Mouse (Mus musculus): ENCODE results near the gene Cntln. TPM values are rescaled to one million over a fixed set of nuclear protein-coding genes. Genes with fewer than 3 reads are reported as not detected.

Gene Cntln
- polyA plus RNA-seq, 2 experiments from 2014 or later, result 3.4 to 3.6 TPM

DNA sequence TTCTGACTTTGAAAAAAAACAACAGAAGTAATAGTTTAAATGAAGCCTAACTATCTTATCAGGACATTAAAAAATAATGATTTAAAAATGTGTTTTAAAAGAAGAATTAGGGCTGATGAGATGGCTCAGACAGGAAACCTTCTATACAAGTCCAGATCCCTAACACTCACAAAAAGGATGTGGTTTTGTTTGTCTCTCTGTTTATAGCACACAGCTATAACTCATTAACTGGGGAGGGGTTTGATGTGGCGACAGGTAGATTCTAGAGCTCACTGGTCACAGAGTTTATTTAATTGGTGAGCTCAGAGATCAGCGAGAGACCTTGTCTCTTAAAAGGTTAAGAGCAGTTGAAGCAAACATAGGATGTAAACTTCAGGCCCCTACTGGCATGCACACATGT, 175.5 kb downstream of the Cntln start:
- ATAC-seq, result peak; percentile 65

DNA sequence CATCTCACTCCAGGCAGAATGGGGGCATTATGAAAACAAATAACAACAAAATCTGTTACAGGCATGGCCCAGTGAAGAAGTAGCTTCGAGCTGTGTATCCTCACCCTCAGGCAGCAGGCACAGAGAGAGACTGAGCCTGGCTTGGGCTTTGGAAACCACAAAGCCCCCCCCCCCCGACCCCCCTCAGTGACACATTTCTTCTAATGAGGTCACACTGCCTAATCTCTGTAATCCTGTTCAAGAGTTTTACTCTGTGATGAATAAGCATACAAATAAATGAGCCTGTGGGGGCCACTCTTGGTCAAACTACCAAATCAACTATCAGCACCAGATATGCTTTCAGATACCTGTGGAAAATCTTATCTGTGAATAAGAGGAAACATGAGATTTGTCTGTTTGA, 177.6 kb downstream of the Cntln start:
- no peak for ATAC-seq

DNA sequence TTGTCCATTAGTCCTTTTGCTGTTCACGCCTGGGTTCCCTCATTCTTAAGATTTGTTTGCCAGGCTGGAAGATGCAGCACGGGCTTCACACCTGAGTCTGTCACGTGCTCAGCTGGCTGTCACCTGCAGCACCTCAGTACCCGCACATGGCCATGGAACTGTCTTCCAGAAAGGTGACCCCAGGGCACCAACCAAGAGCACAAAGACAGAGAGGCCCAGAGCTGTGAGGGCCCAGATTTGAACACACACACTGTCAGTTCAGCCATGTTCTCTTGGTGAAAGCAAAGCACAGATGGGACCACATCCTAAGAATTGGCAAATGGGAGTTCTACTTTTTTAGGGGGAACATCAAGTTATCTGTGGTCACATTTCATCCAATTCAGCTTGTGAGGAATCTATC, 211.9 kb downstream of the Cntln start:
- ATAC-seq, result no peak

DNA sequence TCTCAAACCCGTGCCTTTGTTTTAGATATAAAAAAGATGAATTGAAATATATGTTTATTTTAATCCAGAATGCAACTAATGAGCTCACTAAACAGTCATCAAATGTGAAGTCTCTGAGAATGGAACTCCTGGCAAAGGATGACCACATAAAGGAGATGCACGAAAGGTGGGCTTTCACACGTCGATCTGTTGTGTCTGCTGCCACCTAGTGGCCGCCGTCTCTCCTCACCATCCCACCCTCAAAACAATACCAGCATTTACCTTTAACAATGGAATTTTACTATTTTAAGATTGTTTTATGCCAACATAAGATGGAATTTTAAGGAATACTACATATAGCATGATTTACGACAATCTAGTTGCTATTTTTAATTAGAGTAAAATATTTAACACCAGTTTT, 212.6 kb downstream of the Cntln start:
- ATAC-seq, result peak; percentile 65

DNA sequence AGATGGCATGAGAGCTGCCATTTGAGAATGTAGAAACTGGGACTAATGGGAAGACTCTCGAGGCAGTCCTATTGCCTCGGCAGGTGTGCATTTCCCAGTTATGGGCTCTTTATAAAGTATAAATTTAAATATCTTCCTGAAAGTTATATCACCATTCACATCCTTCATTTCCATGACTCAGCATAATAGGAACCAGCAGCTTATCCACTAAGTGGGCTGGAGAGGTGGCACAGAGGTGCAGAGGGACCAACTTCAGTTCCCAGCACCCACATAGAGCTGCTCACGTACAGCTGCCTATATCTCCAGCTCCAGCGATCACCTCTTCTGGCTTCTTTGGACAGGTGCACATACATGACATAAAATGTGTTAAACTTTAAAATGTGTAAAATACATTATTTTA, 218.1 kb downstream of the Cntln start:
- ATAC-seq, result no peak

DNA sequence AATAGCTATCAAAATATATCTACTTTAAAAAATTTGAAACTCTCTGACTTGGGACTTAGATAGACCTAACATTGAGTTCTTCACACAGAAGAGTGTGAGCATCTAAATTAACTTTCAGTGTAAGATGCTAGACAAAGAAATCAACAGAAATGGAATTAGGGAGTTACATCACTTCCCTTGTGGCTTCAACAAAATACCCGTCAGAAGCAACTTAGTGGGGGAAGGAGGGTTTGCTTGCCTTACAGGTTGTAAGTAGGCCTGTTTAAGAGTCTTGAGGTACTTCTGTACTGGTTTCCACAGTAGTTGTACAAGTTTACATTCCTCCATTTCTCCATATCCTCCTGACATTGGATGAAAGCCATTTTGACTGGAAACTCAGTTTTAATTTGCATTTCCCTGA, 222.3 kb downstream of the Cntln start:
- ATAC-seq, result no peak

DNA sequence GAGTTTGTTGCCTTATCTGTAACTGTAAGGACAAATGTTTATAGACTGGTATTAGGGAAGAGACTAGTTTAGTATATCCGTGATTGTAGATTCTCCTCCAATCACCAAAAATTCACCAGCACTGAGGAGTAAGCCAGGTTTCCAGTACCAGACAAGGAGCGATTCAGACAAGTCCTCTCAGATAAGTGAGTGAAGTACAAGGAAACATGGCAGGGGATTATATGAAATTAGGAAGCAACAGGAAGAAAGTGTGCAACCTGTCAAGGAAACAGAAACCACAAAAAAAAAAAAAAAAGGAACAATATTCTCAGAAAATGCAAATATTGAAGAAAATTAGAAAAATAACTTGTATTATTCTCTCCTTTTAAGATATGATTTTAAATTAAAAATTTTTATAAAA, 222.9 kb downstream of the Cntln start:
- no peak for ATAC-seq

DNA sequence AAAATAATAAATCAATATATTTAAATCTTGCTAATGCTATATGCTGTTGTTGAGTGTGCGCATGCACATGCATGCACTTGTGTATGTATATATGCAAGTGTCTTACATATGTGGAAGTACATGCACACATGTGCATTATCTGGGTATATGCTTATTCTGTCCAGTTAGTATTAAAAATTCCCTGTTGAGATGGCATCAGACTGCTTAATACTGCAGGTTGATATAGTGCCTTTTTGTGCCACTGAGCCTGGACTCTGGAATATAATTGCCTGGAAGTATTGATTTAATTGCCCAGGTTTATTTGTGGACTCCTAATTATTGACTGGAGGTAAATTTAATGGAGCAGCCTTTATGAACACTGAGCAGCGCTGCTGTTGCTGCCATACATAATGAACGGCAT, 236.2 kb downstream of the Cntln start:
- ATAC-seq, result no peak

DNA sequence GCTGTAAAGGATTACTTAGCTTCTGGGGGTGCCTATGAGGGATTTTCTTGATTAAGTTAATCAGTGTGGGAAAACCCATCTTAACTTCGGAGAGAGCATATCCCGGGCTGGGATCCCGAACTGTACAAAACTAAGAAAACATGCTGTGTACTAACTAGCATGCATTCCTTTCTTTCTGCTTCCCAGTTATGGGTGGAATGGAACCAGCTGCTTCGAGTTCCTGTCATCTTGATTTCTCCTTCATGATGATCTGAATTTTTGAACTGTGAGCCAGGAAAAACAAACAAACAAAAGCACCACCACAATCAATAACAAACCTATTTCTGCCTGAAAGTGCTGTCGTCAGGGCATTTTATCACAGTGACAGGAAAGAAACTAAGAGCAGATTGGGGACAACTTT, 265.6 kb downstream of the Cntln start:
- ATAC-seq, result no peak

DNA sequence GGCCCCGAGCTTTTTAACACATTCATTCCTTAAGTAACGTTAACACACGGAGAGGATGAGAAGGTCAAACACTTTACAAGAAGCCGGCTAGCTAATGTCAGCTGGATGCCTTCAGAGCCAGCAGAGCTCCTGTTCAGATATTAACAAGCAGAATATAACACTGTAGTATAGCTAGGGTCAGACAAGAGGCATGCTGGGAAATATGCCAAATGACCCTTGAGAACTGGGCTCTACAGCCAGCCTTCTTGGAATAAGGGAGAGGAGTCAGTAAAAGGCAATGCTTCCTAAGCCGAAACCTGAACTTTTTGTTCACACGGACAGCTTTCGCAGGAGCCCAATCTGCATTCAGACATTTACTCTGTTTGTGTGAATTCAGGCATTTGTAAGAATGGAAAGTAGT, 267.8 kb downstream of the Cntln start:
- ATAC-seq, result no peak

DNA sequence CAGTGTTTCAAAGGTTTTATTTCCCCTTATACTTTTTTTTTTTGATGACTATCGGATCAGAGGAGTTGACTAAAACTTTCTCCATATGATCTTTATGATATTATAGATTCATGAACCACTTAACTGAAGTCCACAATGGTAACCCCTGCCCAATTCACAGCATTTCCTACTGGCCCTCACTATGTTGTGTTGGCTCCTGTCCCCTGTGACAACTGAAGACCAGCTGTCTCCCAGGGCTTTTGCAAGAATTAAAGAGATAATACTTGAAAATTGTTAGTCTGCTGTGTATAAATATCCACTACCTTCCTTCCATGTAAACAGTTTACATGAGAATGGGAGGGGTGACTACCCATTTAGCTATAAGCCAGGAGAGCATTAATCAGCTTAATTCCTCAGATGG, 270.3 kb downstream of the Cntln start:
- ATAC-seq, result no peak

DNA sequence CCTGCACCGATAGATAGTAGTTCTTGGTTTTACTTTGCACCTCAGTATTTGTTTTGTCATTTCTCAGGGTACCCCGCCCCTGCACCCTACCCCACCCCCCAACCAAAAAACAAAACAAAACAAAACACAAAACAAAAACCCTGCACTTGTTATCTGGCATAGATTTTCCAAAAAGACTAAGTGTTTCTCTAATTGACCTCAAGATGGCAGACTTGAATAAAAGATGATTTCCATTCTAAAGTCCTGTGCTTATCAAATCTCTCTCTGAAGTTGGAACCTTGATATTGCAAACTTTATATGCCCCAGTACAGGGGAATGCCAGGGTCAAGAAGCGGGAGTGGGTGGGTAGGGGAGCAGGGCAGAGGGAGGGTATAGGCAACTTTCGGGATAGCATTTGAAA, 277.0 kb downstream of the Cntln start:
- ATAC-seq, result no peak

DNA sequence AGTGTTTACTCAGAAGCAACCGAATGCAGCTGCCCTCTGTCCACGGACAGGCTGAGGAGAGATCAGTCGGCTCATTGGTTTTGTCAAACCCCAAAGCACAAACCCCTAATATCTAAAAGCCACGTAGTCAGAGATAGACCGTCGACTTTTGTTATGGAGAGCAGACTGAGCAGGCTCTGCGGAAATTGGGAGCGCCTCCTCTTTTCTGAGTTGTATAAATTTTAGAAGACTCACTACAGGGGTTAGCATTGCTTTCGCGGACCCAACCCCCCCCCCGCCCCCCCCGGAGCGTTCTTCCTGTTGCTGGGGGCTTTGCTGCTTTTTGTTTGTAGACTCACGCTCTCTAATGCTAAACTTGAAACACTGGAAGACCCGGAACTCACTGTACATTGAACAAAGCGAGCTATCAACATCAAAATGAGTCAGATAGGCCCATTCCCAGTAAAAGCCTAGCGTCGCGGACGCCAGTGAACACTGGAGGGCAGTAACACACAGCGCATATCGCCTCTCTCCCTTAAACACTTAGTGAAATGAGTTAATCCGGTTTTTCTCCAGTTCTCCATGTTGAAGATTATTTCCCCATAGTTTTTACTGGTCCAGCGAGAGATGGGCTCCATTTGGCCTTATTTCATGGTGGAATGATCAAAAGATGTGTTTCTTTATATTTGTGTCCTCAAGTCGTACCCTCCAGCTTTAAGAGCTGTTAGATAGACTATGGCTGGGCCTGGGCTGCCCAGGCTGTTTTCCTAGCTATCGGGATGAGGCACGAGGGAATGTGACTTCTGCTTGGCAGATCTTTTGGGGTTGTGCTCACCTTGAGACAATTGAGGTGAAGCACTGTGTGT, 278.6 kb downstream of the Cntln start:
- ATAC-seq, result no peak

DNA sequence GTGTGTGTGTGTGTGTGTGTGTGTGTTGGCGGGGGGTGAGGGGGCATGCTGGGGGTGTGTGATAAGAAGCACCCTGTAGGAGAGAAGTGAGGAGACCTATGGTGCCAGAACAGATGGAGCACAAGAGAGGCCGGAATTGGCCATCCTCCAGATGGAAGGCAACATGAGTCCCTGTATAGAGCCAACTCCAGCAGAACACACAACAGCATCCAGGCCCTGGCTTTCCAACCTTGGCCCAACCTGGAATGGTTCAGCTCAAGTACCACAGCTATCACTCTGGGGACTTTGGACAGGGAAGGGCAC, 279.2 kb downstream of the Cntln start:
- ATAC-seq, result no peak

DNA sequence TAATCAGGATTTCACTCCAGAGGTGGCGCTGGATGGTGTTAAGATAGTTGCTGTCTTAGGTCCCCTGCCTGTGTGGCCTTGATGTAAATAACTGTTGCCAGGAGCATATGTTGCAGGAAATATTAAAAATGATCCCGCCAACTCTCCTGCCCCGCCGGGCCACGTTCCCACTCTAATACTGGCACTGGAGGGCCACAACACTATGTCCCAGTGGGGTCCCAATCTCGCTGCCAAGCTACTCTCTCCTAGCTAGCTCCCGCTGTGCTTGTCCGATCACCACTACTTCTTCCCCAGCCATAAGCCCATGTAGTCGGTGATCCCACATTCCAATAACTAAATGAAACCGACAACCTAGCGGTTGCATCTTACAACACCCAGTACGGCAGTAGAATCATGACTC, 283.9 kb downstream of the Cntln start:
- ATAC-seq, result no peak

DNA sequence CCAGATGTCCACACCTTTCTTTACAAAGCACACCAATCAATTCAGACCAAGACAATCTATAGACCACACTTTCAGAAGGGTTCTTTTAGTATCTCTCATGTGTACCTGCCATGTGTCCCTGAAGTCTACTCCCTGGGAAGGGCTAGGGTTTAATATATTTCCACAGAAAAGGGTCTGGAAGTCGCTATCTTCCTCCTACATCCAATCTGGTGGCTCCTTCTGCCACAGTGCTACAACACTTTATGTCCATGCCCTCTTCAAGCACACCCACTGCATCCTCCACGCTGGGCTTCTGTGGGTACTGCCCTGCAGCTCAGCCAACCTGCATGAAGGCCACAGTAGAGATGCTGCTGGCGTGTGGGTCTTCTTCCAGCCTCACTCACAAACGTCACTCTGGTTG, 291.4 kb downstream of the Cntln start:
- no peak for ATAC-seq

DNA sequence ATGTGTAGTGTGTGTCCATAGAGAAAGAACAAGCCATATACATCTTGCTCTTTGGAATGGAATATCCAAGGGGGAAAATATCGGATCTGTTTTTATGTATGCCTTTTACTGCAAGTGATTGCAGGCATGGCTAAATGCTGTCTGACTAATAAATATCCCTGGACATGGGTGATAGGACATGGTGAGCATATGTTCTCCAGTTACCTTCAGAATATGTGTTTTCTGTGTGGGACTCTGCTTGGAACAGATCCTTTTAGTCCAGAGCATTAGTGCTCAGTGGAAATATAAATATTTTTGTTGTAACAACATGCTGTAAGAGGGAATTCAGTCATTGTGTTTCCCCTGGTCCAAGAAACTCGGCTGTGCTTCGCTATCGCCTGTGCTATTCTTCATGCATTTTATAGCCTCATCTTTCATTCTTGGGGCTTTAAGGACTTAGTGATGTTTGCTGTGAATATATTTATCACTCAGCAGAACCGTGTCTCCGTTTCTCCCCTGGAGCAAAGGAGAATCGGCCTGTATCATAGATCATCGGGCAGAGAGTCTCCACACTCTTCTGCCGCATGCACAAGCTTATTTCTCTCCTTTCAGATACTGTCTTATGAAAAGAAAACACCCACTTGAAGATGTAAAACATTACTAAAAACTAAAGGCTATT, 294.4 kb downstream of the Cntln start:
- ATAC-seq, result no peak

Other genes starting within 250 kb of the Cntln start
- gene Bnc2, start 209.0 kb upstream of the Cntln start, polyA plus RNA-seq (2017; shearing (Covaris generic)), result not detected